Mouse (Mus musculus) bone marrow macrophage, adult 2 months (primary cell): Measurements from ENCODE around the gene 1700022I11Rik.
A peak's percentile ranks its signal among the peaks of the same experiment; 100 is the strongest.

ENCODE experiments used
- CTCF ChIP-seq: IDR thresholded peaks from 2 replicates; pipeline ENCODE4 v1.5.1; 2012; ENCODE audit warnings: low read depth, mild to moderate bottlenecking, low read length, moderate library complexity
- POLR2A ChIP-seq: IDR thresholded peaks from 2 replicates; pipeline ENCODE4 v1.6.1; 2012; ENCODE audit warnings: mild to moderate bottlenecking, low read depth, low read length, borderline replicate concordance

DNA sequence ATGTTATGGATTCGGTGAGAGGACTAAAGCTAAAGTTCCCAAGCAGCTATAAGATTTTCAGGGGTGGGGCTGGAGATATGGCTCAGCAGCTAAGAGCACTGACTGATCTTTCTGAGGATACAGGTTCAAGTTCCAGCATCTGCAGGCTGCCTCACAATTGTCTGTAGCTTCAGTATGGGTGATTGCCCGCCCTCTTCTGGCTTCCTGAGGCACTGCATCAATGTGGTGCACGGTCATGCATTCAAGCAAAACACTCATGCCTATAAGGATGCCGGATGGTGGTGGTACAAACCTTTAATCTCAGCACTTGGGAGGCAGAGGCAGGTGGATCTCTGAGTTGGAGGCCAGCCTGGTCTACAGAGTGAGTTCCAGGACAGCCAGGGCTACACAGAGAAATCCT is 7.8 kb upstream of the 1700022I11Rik start:
- peak; percentile 69 for TF ChIP-seq CTCF
- TF ChIP-seq POLR2A = no peak
